Mouse (Mus musculus) heart, embryonic 11.5 days (tissue): ENCODE results near the gene Ccdc32. TPM values are rescaled to one million over a fixed set of nuclear protein-coding genes. Genes with fewer than 3 reads are reported as not detected.

Experiments
- ATAC-seq: fragments of 200-750 bp; cut with Nextera tagmentation; replicated peaks from 2 replicates; pipeline ENCODE4 v1.8.0; 2017; ENCODE audit warnings: moderate library complexity; ENCODE audit not compliant: insufficient number of reproducible peaks, low FRiP score, low TSS enrichment
- H3K27ac ChIP-seq: fragments of 300-500 bp; sonication (generic); 2 replicates; pipeline ENCODE4 v1.5.1; 2014; ENCODE audit warnings: mild to moderate bottlenecking, low read depth, low read length
- H3K27me3 ChIP-seq: fragments of 300-500 bp; sonication (generic); 2 replicates; pipeline ENCODE4 v1.6.1; 2014; ENCODE audit warnings: mild to moderate bottlenecking, low read length, mixed read lengths; ENCODE audit not compliant: control insufficient read depth, insufficient read depth
- H3K36me3 ChIP-seq: fragments of 300-500 bp; sonication (generic); 2 replicates; pipeline ENCODE4 v1.6.1; 2014; ENCODE audit warnings: mild to moderate bottlenecking, low read length, moderate library complexity, mixed read lengths; ENCODE audit not compliant: control insufficient read depth, insufficient read depth
- H3K4me1 ChIP-seq: fragments of 300-500 bp; sonication (generic); 2 replicates; pipeline ENCODE4 v1.6.1; 2014; ENCODE audit warnings: low read length; ENCODE audit not compliant: control insufficient read depth, insufficient read depth
- H3K4me2 ChIP-seq: fragments of 300-500 bp; sonication (generic); 2 replicates; pipeline ENCODE4 v1.6.1; 2014; ENCODE audit warnings: mild to moderate bottlenecking, moderate library complexity
- H3K4me3 ChIP-seq: fragments of 300-500 bp; sonication (generic); 2 replicates; pipeline ENCODE4 v1.5.1; 2014; ENCODE audit warnings: low read depth, low read length
- H3K9ac ChIP-seq: fragments of 300-500 bp; sonication (generic); 2 replicates; pipeline ENCODE4 v1.6.1; 2014; ENCODE audit warnings: mild to moderate bottlenecking, low read depth, low read length, moderate library complexity
- H3K9me3 ChIP-seq: fragments of 300-500 bp; sonication (generic); replicated peaks from 2 replicates; pipeline ENCODE4 v1.6.1; 2016; ENCODE audit warnings: low read length; ENCODE audit not compliant: control insufficient read depth
- WGBS: fragments of 180-500 bp; shearing (Covaris S2); extraction: QIAGEN DNeasy Blood & Tissue Kit; methylation state at CpG from one replicate; pipeline ENCODE4 v1.1.7; 2014; ENCODE audit not compliant: insufficient replicate concordance; 5-methylcytosine and 5-hydroxymethylcytosine counted together
- polyA plus RNA-seq: library from polyadenylated mRNA; unstranded; fragments of >200 nt; fragmentation: Nextera tagmentation; extraction: Ambion mirVana; gene quantifications from 2 replicates; pipeline ENCODE4 v1.2.1, GENCODE M21; 2014

Ccdc32 gene
- polyA plus RNA-seq, 1 experiment from 2014 or later, result 16.4 TPM

GRCm38 (mm10) chr2:118999025-118999639 is 30.1 kb downstream of the Ccdc32 start:
- Histone ChIP-seq H3K27ac (no peak overlapping the region), H3K4me1 (no peaks in the 10 kb centered on the region), H3K36me3 (no peaks in the 10 kb centered on the region), H3K4me3 (no peak overlapping the region), H3K9ac (no peak overlapping the region), H3K9me3 (no peaks in the 10 kb centered on the region), H3K27me3 (peaks cover 6% of the 10 kb centered on the region; the same call in 1 of the 2 replicates), H3K4me2 (no peak overlapping the region)
- WGBS, result 77% methylated on average over 3 of the region's 3 CpGs
- no peak for ATAC-seq

- no peaks in the 10 kb centered on the region for H3K9me3 ChIP-seq
- H3K4me2 ChIP-seq, result no peak overlapping the region
- no peaks in the 10 kb centered on the region for H3K4me1 ChIP-seq
- peaks cover 6% of the 10 kb centered on the region; the same call in 1 of the 2 replicates for H3K27me3 ChIP-seq
- no peak for ATAC-seq
- H3K9ac ChIP-seq, result no peak overlapping the region
- WGBS, result 68% methylated on average over 6 of the region's 6 CpGs
- no peaks in the 10 kb centered on the region for H3K36me3 ChIP-seq
- H3K27ac ChIP-seq, result no peak overlapping the region
- H3K4me3 ChIP-seq, result no peak overlapping the region
Observed at GRCm38 (mm10) chr2:118998115-118998866, 30.9 kb downstream of the Ccdc32 start.

- H3K36me3 ChIP-seq, result no peaks in the 10 kb centered on the region
- H3K9me3 ChIP-seq, result no peaks in the 10 kb centered on the region
- H3K27me3 ChIP-seq, result peaks cover 6% of the 10 kb centered on the region; the same call in 1 of the 2 replicates
- H3K4me3 ChIP-seq, result no peak overlapping the region
- H3K9ac ChIP-seq, result no peak overlapping the region
- H3K4me2 ChIP-seq, result no peak overlapping the region
- 69% methylated on average over 1 of the region's 1 CpGs for WGBS
- H3K27ac ChIP-seq, result no peak overlapping the region
- ATAC-seq, result no peak
- no peaks in the 10 kb centered on the region for H3K4me1 ChIP-seq
Observed at GRCm38 (mm10) chr2:118996798-118997105, 32.4 kb downstream of the Ccdc32 start.

- WGBS, result 41% methylated on average over 16 of the region's 16 CpGs
- no peak overlapping the region for H3K4me3 ChIP-seq
Observed at GRCm38 (mm10) chr2:118995919-118996797, 33.0 kb downstream of the Ccdc32 start.

GRCm38 (mm10) chr2:118995490-118995889 is 33.7 kb downstream of the Ccdc32 start:
- Histone ChIP-seq H3K9me3 (no peaks in the 10 kb centered on the region), H3K27ac (no peak overlapping the region), H3K4me3 (no peak overlapping the region), H3K4me2 (no peak overlapping the region), H3K27me3 (peaks cover 6% of the 10 kb centered on the region; the same call in 1 of the 2 replicates), H3K9ac (no peak overlapping the region), H3K36me3 (no peaks in the 10 kb centered on the region), H3K4me1 (no peaks in the 10 kb centered on the region)
- WGBS, result 61% methylated on average over 5 of the region's 5 CpGs
- ATAC-seq, result no peak

More at GRCm38 (mm10) chr2:118995919-118996797, 33.0 kb downstream of the Ccdc32 start:
- Histone ChIP-seq H3K9me3 (no peaks in the 10 kb centered on the region), H3K36me3 (no peaks in the 10 kb centered on the region), H3K27ac (no peak overlapping the region), H3K4me2 (no peak overlapping the region), H3K4me1 (no peaks in the 10 kb centered on the region), H3K9ac (no peak overlapping the region), H3K27me3 (peaks cover 6% of the 10 kb centered on the region; the same call in 1 of the 2 replicates)
- ATAC-seq, result no peak

GRCm38 (mm10) chr2:118983812-118984211 is 45.4 kb downstream of the Ccdc32 start:
- Histone ChIP-seq H3K27me3 (no peaks in the 10 kb centered on the region), H3K9ac (no peak overlapping the region), H3K27ac (no peak overlapping the region), H3K4me1 (no peaks in the 10 kb centered on the region), H3K9me3 (no peaks in the 10 kb centered on the region), H3K36me3 (no peaks in the 10 kb centered on the region), H3K4me3 (no peak overlapping the region), H3K4me2 (no peak overlapping the region)
- 66% methylated on average over 8 of the region's 8 CpGs for WGBS
- no peak for ATAC-seq

GRCm38 (mm10) chr2:118980841-118981240 is 48.4 kb downstream of the Ccdc32 start:
- ATAC-seq, result no peak

GRCm38 (mm10) chr2:118978064-118978463 is 51.1 kb downstream of the Ccdc32 start:
- no peaks in the 10 kb centered on the region for H3K36me3 ChIP-seq
- no peak for ATAC-seq
- peaks cover 23% of the 10 kb centered on the region for H3K27me3 ChIP-seq
- no peaks in the 10 kb centered on the region for H3K9me3 ChIP-seq
- no peak overlapping the region for H3K27ac ChIP-seq
- H3K4me1 ChIP-seq, result 0 out of 2 replicates have a peak, but pooled peaks cover 10% of the 10 kb centered on the region
- WGBS, result 20% methylated on average over 6 of the region's 6 CpGs
- H3K4me2 ChIP-seq, result no peak overlapping the region
- H3K4me3 ChIP-seq, result no peak overlapping the region
- no peak overlapping the region for H3K9ac ChIP-seq

More at GRCm38 (mm10) chr2:118980841-118981240, 48.4 kb downstream of the Ccdc32 start:
- H3K4me2 ChIP-seq, result no peak overlapping the region
- 77% methylated on average over 6 of the region's 6 CpGs for WGBS
- no peaks in the 10 kb centered on the region for H3K9me3 ChIP-seq
- 0 out of 2 replicates have a peak, but pooled peaks cover 3% of the 10 kb centered on the region for H3K4me1 ChIP-seq
- H3K27me3 ChIP-seq, result no peaks in the 10 kb centered on the region
- no peaks in the 10 kb centered on the region for H3K36me3 ChIP-seq
- no peak overlapping the region for H3K4me3 ChIP-seq
- H3K27ac ChIP-seq, result no peak overlapping the region
- H3K9ac ChIP-seq, result no peak overlapping the region
